Mouse (Mus musculus) neural tube, embryonic 11.5 days (tissue): ENCODE data around the gene Ilkap. TPM values are rescaled to one million over a fixed set of nuclear protein-coding genes. Genes with fewer than 3 reads are reported as not detected.

ENCODE experiments used
- ATAC-seq: fragments of 200-750 bp; cut with Nextera tagmentation; 2 replicates; pipeline ENCODE4 v1.8.0; 2017; ENCODE audit warnings: moderate number of reproducible peaks, mild to moderate bottlenecking, moderate TSS enrichment, moderate library complexity; ENCODE audit not compliant: insufficient read depth, low FRiP score, low TSS enrichment
- DNase-seq: peaks from one replicate; pipeline ENCODE4 v3.0.0-alpha.2; 2015; ENCODE audit warnings: low spot score
- H3K27ac ChIP-seq: fragments of 300-500 bp; sonication (generic); 2 replicates; pipeline ENCODE4 v1.5.1; 2014; ENCODE audit warnings: low read depth, mild to moderate bottlenecking, low read length
- H3K27me3 ChIP-seq: fragments of 300-500 bp; sonication (generic); 2 replicates; pipeline ENCODE4 v1.6.1; 2014; ENCODE audit warnings: mild to moderate bottlenecking, low read length, mixed read lengths; ENCODE audit not compliant: control insufficient read depth, insufficient read depth
- H3K36me3 ChIP-seq: fragments of 300-500 bp; sonication (generic); 2 replicates; pipeline ENCODE4 v1.6.1; 2014; ENCODE audit warnings: mild to moderate bottlenecking, low read length, moderate library complexity, mixed read lengths; ENCODE audit not compliant: control insufficient read depth, insufficient read depth
- H3K4me1 ChIP-seq: fragments of 300-500 bp; sonication (generic); 2 replicates; pipeline ENCODE4 v1.6.1; 2014; ENCODE audit warnings: low read length, mixed read lengths; ENCODE audit not compliant: control insufficient read depth, insufficient read depth
- H3K4me2 ChIP-seq: fragments of 300-500 bp; sonication (generic); 2 replicates; pipeline ENCODE4 v1.6.1; 2014; ENCODE audit warnings: low read depth, mild to moderate bottlenecking, moderate library complexity
- H3K4me3 ChIP-seq: fragments of 300-500 bp; sonication (generic); 2 replicates; pipeline ENCODE4 v1.5.1; 2014; ENCODE audit warnings: low read depth, low read length
- H3K9ac ChIP-seq: fragments of 300-500 bp; sonication (generic); 2 replicates; pipeline ENCODE4 v1.6.1; 2014; ENCODE audit warnings: mild to moderate bottlenecking, low read length
- H3K9me3 ChIP-seq: fragments of 300-500 bp; sonication (generic); 2 replicates; pipeline ENCODE4 v1.6.1; 2016; ENCODE audit warnings: low read length; ENCODE audit not compliant: control insufficient read depth
- WGBS: fragments of 180-500 bp; shearing (Covaris S2); extraction: QIAGEN DNeasy Blood & Tissue Kit; methylation state at CpG from one replicate; pipeline ENCODE4 v1.1.7; 2014; 5-methylcytosine and 5-hydroxymethylcytosine counted together
- polyA plus RNA-seq: library from polyadenylated mRNA; unstranded; fragments of >200 nt; fragmentation: Nextera tagmentation; extraction: Ambion mirVana; gene quantifications from 2 replicates; pipeline ENCODE4 v1.2.1, GENCODE M21; 2014

The Ilkap gene
- polyA plus RNA-seq, 1 experiment from 2014 or later = 165 TPM

DNA sequence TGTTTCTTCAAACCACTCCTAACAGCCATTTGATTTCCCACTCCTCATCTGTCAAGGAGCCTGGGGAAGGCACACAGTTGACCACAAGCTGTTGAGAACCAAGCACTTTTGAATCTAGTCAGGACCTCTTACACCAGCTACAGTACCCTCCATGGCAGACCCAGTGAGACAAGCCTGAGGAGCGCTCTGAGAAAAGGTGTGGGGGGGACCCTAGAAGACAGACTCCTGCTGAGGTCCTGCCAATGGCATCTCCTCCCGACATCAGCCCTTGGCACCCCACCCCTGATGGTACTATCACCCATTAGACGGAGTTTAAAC is 38.4 kb upstream of the Ilkap start:
- Histone ChIP-seq H3K36me3 (no peaks in the 10 kb centered on the region), H3K27ac (no peak overlapping the region), H3K27me3 (no peaks in the 10 kb centered on the region), H3K4me1 (no peaks in the 10 kb centered on the region), H3K9me3 (no peaks in the 10 kb centered on the region), H3K4me3 (no peak overlapping the region), H3K9ac (no peak overlapping the region), H3K4me2 (no peak overlapping the region)
- ATAC-seq = no peak
- 88% methylated on average over 3 of the region's 3 CpGs for WGBS
- no peak for DNase-seq

DNA sequence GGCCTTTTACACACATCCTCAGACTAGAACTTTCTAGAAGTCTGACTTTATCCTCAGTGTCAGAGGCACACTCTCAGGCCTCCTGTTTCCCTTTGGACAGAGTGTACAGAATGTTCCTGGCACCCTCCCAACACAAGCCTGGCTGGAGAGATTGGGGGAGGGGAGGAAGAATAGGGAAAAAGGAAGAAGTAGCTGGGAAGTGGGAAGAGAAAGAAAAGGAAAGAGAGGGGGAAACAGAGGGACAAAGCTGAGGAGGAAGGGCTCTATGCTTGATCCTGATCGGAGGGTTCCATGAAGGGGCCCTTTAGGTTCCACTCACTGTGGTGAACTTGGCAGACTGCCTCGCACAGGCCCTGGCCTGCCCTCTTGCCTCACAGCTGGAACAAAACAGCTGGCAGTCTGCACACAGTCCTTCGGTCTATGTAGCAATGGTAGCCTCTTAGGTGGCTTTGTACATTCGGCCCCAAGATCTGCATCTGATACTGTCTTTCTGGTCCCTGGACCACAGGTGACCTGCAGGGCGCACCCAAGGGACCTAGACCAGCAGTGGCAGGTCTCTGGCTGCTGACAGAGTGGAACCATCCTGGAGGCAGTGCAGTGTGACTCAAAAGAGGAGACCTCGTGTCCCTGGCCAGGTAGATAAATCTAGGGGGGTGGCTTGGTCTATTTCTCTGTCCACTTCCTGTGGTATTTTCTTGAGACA is 37.9 kb upstream of the Ilkap start:
- DNase-seq (no peak), ATAC-seq (no peak)
- WGBS = 87% methylated on average over 6 of the region's 6 CpGs
- Histone ChIP-seq H3K36me3 (no peaks in the 10 kb centered on the region), H3K27ac (no peak overlapping the region), H3K9me3 (no peaks in the 10 kb centered on the region), H3K4me2 (no peak overlapping the region), H3K27me3 (no peaks in the 10 kb centered on the region), H3K9ac (no peak overlapping the region), H3K4me3 (no peak overlapping the region), H3K4me1 (no peaks in the 10 kb centered on the region)

DNA sequence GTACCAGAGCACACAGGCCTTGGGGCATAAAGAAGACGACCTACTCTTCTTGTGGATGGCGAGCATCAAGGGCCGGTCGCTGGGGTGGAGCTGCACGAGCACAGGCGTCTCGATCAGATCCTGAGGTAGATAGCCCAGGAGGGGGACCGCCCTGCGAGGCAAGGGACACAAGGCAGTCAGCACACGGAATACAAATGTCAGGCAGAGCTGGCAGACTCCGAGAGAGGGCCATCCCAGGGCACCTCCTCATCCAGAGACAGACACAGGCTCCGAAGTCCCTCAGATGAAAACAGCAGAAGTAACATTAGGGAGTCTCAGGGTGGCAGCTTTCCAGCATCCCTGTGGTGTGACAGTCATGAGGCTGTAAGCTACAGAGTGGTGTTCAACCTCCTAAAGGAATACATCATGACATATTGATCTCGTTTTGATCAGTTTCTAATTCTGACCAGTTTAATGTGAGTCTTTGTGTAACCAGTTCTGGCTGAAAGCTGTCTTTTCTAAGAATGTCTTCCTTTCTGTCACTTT is 37.1 kb upstream of the Ilkap start:
- ATAC-seq (no peak), DNase-seq (no peak)
- Histone ChIP-seq H3K9me3 (no peaks in the 10 kb centered on the region), H3K36me3 (no peaks in the 10 kb centered on the region), H3K27ac (no peak overlapping the region), H3K27me3 (no peaks in the 10 kb centered on the region), H3K4me2 (no peak overlapping the region), H3K9ac (no peak overlapping the region), H3K4me3 (no peak overlapping the region), H3K4me1 (no peaks in the 10 kb centered on the region)
- 87% methylated on average over 13 of the region's 13 CpGs for WGBS

DNA sequence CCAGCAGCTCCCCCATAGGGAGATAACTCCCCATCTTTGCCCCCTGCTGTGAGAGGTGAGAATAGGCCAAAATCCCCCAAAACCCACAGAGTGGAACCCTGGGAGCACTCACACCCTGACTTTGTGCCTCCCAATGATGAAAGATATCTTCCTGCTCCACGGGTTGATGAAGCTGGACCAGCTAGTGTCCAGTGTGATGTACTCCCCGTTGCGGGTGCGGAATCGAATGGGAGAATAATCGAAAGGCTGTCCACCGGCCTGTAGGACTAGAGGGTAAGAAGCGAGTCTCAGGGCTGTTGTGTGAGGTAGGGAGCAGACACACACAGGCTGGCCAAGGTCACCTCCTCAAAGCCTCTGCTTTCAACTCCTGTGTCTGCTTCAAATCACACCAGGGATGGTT is 36.3 kb upstream of the Ilkap start:
- Histone ChIP-seq H3K4me3 (no peak overlapping the region), H3K27ac (no peak overlapping the region), H3K36me3 (no peaks in the 10 kb centered on the region), H3K27me3 (no peaks in the 10 kb centered on the region), H3K9me3 (no peaks in the 10 kb centered on the region), H3K9ac (no peak overlapping the region), H3K4me1 (no peaks in the 10 kb centered on the region), H3K4me2 (no peak overlapping the region)
- no peak for DNase-seq
- WGBS = 94% methylated on average over 8 of the region's 8 CpGs
- no peak for ATAC-seq

DNA sequence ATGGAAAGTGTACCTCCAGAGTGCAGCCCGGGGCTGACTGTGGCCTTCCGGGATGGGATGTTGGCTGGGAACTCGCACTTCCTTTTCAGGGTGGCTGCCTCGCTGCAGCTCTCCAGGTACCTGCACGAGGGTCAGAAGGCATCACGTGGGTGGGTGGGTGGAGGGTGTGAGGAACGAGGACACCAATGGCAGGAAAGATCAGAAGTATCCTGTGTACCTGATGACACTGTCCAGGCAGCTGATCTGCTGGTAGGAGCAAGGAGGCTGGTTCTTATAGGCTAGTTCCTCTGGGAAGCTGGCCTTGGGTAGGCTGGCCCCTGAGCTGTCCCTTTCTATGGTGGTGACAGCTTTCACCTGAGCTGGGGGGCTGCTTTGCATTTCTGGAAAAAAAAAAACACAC is 32.1 kb upstream of the Ilkap start:
- Histone ChIP-seq H3K9ac (no peak overlapping the region), H3K27ac (no peak overlapping the region), H3K36me3 (no peaks in the 10 kb centered on the region), H3K4me2 (no peak overlapping the region), H3K4me3 (no peak overlapping the region), H3K9me3 (no peaks in the 10 kb centered on the region), H3K4me1 (no peaks in the 10 kb centered on the region), H3K27me3 (no peaks in the 10 kb centered on the region)
- 86% methylated on average over 7 of the region's 7 CpGs for WGBS
- DNase-seq (no peak), ATAC-seq (no peak)

DNA sequence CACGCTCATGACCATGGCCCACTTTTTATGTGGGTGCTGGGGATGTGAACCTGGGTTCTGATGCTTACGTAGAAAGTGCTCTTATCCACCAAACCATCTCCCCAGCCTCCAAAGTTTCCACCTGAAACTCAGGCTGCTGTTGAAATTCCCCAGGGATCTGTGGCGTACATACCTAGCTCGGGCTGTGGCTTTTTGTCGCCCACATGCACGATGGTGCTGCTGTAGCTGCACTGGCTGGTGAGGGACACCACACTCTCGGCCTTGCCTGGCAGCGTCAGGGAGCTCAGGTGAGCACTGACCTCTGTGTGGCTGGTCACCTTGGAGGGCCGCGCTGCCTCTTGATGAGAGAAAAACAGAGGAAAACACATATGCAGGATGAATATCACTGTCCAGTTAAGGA is 30.6 kb upstream of the Ilkap start:
- no peak overlapping the region for H3K9ac ChIP-seq
- H3K4me3 ChIP-seq = no peak overlapping the region
- no peak for DNase-seq
- no peak for ATAC-seq
- no peaks in the 10 kb centered on the region for H3K9me3 ChIP-seq
- H3K4me1 ChIP-seq = no peaks in the 10 kb centered on the region
- no peaks in the 10 kb centered on the region for H3K36me3 ChIP-seq
- no peak overlapping the region for H3K4me2 ChIP-seq
- WGBS = 94% methylated on average over 10 of the region's 10 CpGs
- no peaks in the 10 kb centered on the region for H3K27me3 ChIP-seq
- no peak overlapping the region for H3K27ac ChIP-seq

DNA sequence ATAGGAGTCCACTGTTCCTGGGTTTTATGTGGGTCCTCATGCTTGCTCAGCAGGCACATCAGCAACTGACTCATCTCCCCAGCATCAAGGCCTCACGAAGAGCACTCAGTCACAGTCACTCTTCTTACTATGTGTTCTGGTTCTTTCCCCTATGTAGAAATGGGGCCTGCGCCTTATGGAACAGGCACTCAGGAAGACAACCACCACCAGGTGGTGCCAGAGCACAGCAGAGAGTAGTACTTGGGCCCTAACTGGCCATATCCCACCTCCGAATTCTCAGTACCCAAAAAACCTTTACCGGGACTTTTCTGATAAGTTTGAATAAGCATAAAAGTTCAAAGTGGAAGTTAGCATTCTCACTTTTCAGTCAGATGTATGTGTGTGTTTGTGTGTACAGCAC is 30.0 kb upstream of the Ilkap start:
- no peaks in the 10 kb centered on the region for H3K4me1 ChIP-seq
- no peak overlapping the region for H3K4me3 ChIP-seq
- no peak overlapping the region for H3K4me2 ChIP-seq
- DNase-seq (peak; percentile 83), ATAC-seq (no peak)
- no peak overlapping the region for H3K9ac ChIP-seq
- H3K27me3 ChIP-seq = no peaks in the 10 kb centered on the region
- 48% methylated on average over 4 of the region's 4 CpGs for WGBS
- no peak overlapping the region for H3K27ac ChIP-seq
- H3K9me3 ChIP-seq = no peaks in the 10 kb centered on the region
- H3K36me3 ChIP-seq = no peaks in the 10 kb centered on the region

DNA sequence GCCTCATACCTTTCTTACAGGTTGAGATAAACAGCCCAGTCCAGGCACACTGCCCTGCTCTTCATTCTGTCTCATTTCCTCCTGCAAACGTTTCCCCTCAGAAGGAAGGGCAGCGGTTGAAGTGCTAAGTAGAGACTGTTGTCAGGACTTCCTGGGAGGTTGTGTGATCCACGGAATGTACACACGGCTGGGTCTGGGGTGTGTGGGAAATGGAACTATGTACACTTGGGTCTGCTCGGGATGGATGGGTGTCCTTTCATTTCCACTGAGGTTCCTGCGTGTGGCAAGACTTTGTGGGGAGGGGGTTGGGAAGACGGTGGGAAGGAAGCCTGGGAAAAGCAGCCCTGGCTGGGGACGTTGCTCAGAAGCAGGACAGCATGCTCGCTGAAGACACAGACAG is 27.8 kb upstream of the Ilkap start:
- DNase-seq (no peak), ATAC-seq (no peak)
- Histone ChIP-seq H3K27ac (no peak overlapping the region), H3K27me3 (no peaks in the 10 kb centered on the region), H3K4me2 (no peak overlapping the region), H3K9me3 (no peaks in the 10 kb centered on the region), H3K4me3 (no peak overlapping the region), H3K36me3 (no peaks in the 10 kb centered on the region), H3K4me1 (no peaks in the 10 kb centered on the region), H3K9ac (no peak overlapping the region)
- 82% methylated on average over 9 of the region's 9 CpGs for WGBS

DNA sequence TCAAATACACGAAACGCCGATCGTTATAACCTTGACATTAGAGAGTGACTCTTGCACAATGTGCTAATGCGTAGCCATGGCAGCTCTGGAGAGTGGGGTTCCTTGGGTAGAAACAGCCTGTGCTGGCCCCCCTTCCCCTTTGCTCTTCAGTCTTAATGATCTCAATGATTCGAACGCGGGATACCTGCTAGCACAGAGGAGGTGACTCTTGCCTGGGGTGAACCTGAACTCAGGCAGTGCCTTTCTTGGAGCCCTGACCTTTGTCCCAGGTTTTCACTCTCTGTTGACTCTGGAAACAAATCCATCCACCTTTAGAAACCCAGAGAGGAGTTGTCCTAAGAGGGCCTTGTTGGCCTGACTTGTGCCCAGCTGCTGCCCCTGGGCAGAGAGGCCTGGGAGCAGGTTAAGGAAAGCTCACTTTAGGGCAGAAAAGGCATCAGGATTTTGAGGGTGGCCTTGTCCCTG is 22.0 kb upstream of the Ilkap start:
- Histone ChIP-seq H3K4me1 (no peaks in the 10 kb centered on the region), H3K4me2 (no peak overlapping the region), H3K36me3 (no peaks in the 10 kb centered on the region), H3K4me3 (no peak overlapping the region), H3K9me3 (no peaks in the 10 kb centered on the region), H3K27me3 (no peaks in the 10 kb centered on the region), H3K9ac (no peak overlapping the region), H3K27ac (no peak overlapping the region)
- DNase-seq = no peak
- no peak for ATAC-seq
- WGBS = 91% methylated on average over 8 of the region's 8 CpGs
